Mouse (Mus musculus): Measurements from ENCODE around the gene Gm3278.
"Not testable (repeated sequence)": the region's sequence is repeated elsewhere in the genome, so short reads cannot be mapped to it uniquely, and the experiment has no call there.

Gene Gm3278

GRCm38 (mm10) chr14:4892116-4892515 is at the start of gene Gm3278:
Gene Gm3278 (plus strand): TSS chr14:4892416.
- DNase-seq: not testable (repeated sequence)

GRCm38 (mm10) chr14:4855299-4855980 is 36.8 kb upstream of the Gm3278 start, which contains the start of gene Gm3264:
Gene Gm3264 (plus strand): TSS chr14:4855576.
- not testable (repeated sequence) for DNase-seq
